Mouse (Mus musculus) heart, embryonic 15.5 days (tissue): ENCODE measurements at regions not wholly inside any gene's neighbourhood (a gene's known extent, or its start where the extent isn't known, plus 50 kb on each side); places are given as distances from the start of the nearest gene placed in this dataset.

Experiments used
- ATAC-seq: fragments of 200-750 bp; cut with Nextera tagmentation; replicated peaks from 2 replicates; pipeline ENCODE4 v1.8.0; 2017; ENCODE audit warnings: low read depth, moderate TSS enrichment; ENCODE audit not compliant: insufficient number of reproducible peaks, insufficient read depth, low FRiP score
- H3K27ac ChIP-seq: fragments of 300-500 bp; sonication (generic); 2 replicates; pipeline ENCODE4 v1.5.1; 2015; ENCODE audit warnings: mild to moderate bottlenecking, inconsistent platforms
- H3K27me3 ChIP-seq: fragments of 300-500 bp; sonication (generic); 2 replicates; pipeline ENCODE4 v1.6.1; 2015; ENCODE audit warnings: inconsistent platforms
- H3K36me3 ChIP-seq: fragments of 300-500 bp; sonication (generic); 2 replicates; pipeline ENCODE4 v1.6.1; 2015; ENCODE audit warnings: mild to moderate bottlenecking, inconsistent platforms
- H3K4me1 ChIP-seq: fragments of 300-500 bp; sonication (generic); replicated peaks from 2 replicates; pipeline ENCODE4 v1.6.1; 2015; ENCODE audit warnings: inconsistent platforms
- H3K4me2 ChIP-seq: fragments of 300-500 bp; sonication (generic); 2 replicates; pipeline ENCODE4 v1.6.1; 2015; ENCODE audit warnings: inconsistent platforms, mild to moderate bottlenecking, moderate library complexity
- H3K4me3 ChIP-seq: fragments of 300-500 bp; sonication (generic); 2 replicates; pipeline ENCODE4 v1.5.1; 2015; ENCODE audit warnings: mild to moderate bottlenecking, inconsistent platforms
- H3K9ac ChIP-seq: fragments of 300-500 bp; sonication (generic); 2 replicates; pipeline ENCODE4 v1.6.1; 2015; ENCODE audit warnings: mild to moderate bottlenecking, inconsistent platforms
- H3K9me3 ChIP-seq: fragments of 300-500 bp; sonication (generic); replicated peaks from 2 replicates; pipeline ENCODE4 v1.6.1; 2016; ENCODE audit warnings: inconsistent platforms
- WGBS: fragments of 180-500 bp; shearing (Covaris S2); methylation state at CpG from one replicate; pipeline ENCODE4 v1.1.7; 2015; ENCODE audit warnings: mixed read lengths; 5-methylcytosine and 5-hydroxymethylcytosine counted together

DNA sequence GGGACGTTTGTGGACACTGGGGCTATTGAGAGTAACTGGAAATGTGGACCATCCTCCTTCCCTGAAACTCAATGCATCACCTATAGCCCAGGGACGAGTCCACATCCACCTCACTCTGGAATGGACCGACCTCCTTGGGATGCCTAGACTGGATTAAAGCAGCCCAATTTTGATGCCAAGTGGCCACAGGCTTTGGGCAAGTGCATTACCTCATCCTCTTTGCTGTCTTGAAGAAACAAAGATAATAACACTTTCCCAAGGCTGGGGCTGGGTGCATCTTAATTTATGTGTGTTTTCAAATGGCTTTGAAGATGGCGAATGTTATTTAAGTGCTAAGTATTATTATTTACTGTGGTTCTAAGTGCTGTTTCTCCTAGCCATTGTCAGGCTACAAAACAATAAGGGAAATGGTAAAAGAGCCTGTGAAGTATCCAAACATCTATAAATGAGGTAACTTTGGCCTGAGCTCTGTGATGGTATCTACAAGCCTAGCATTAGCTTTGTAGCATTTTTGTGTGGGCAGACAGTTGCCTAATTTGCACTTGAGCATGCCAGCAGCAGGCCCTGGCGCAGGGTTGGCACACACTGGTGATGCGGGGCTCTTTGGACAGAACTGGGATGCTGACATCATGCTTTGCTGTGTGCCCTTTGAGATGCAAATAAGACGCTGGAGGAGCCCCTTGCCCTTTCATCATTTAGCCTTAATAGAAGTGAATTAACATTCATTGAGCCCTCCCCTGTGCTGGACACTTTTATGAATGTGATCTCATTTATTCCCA lies 1423.7 kb downstream of the Gsdmc2 start:
- Histone ChIP-seq H3K27ac (no peak overlapping the region), H3K4me1 (no peaks in the 10 kb centered on the region), H3K27me3 (no peaks in the 10 kb centered on the region), H3K9ac (no peak overlapping the region), H3K4me2 (no peak overlapping the region), H3K9me3 (no peaks in the 10 kb centered on the region), H3K4me3 (no peak overlapping the region), H3K36me3 (no peaks in the 10 kb centered on the region)
- no peak for ATAC-seq
- 89% methylated on average over 7 of the region's 7 CpGs for WGBS

GRCm38 (mm10) chr15:62416691-62417090 lies 1428.3 kb downstream of the Gsdmc2 start:
- H3K4me1 ChIP-seq: no peaks in the 10 kb centered on the region
- H3K9ac ChIP-seq: no peak overlapping the region
- H3K4me3 ChIP-seq: no peak overlapping the region
- no peaks in the 10 kb centered on the region for H3K27me3 ChIP-seq
- no peaks in the 10 kb centered on the region for H3K36me3 ChIP-seq
- no peaks in the 10 kb centered on the region for H3K9me3 ChIP-seq
- no peak overlapping the region for H3K4me2 ChIP-seq
- no peak overlapping the region for H3K27ac ChIP-seq
- no peak for ATAC-seq

DNA sequence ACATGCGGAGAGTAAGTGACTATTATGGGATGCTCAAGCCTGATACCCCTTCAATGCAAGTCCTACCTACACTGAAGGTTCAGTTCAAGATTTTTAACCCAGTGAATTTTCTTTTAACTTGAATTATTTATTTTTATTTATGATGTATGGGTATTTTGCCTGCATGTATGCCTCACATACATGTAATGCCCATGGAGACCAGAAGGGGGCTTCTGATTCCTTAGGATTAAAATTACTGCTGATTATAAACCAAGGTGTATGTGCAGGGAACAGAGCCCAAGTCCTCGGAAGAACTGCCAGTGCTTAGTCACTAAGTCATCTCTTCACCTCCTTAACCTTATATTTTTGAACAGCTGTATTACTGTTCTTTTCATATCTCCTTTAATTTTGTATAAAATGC lies 1431.3 kb downstream of the Gsdmc2 start:
- Histone ChIP-seq H3K9me3 (no peaks in the 10 kb centered on the region), H3K27ac (no peak overlapping the region), H3K4me3 (no peak overlapping the region), H3K36me3 (no peaks in the 10 kb centered on the region), H3K9ac (no peak overlapping the region), H3K4me1 (no peaks in the 10 kb centered on the region), H3K4me2 (no peak overlapping the region), H3K27me3 (no peaks in the 10 kb centered on the region)
- 91% methylated on average over 2 of the region's 2 CpGs for WGBS
- ATAC-seq: no peak

DNA sequence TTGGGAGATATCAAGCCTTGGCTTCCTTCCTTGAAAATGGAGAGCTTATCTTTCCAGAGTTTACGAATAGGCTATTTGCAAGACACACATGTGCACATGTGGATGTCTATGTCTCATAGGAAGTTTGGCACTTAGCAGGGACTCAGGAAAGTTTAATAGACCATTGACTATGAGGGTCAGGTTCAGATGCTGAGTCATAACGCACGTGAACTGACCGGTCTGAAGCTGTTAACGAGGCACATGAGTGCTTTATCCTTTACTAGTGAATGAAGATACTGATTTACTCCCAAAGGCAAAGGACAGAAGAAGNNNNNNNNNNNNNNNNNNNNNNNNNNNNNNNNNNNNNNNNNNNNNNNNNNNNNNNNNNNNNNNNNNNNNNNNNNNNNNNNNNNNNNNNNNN lies 1442.8 kb downstream of the Gsdmc2 start:
- no peaks in the 10 kb centered on the region for H3K27me3 ChIP-seq
- H3K4me2 ChIP-seq: no peak overlapping the region
- no peak overlapping the region for H3K27ac ChIP-seq
- 77% methylated on average over 5 of the region's 5 CpGs for WGBS
- H3K9ac ChIP-seq: no peak overlapping the region
- ATAC-seq: no peak
- no peak overlapping the region for H3K4me3 ChIP-seq
- H3K36me3 ChIP-seq: no peaks in the 10 kb centered on the region
- no peaks in the 10 kb centered on the region for H3K9me3 ChIP-seq
- H3K4me1 ChIP-seq: no peaks in the 10 kb centered on the region

DNA sequence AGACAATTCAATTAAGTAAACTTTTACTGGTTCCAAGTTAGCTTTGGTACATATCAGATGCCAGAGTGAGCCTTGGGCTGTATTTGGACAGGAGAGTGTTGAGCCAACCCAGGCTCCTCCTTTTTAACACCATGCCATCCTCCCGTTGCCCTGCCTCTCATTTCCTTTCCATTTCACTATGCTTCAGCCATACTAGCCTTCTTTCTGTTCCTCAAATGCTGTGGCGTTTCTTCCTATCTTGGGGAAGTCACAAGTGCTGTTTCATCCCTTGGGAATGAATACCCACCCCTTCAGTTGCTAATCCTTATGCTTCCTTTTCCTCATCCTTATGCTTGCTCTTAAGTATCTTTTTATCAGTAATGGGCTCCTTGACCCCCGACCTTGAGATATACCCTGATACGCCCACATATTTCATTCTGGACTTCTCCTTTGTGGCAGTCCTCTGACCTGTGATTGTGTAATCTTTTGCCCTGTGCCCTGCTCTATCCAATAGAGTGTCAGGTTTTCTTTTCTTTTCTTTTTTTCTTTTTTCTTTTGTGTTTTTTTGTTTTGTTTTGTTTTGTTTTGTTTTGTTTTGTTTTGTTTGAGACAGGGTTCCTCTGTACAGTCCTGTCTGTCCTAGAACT lies 1443.9 kb downstream of the Gsdmc2 start:
- H3K9ac ChIP-seq: no peak overlapping the region
- H3K4me3 ChIP-seq: no peak overlapping the region
- no peak overlapping the region for H3K27ac ChIP-seq
- WGBS: 62% methylated on average over 4 of the region's 4 CpGs
- H3K27me3 ChIP-seq: no peaks in the 10 kb centered on the region
- no peaks in the 10 kb centered on the region for H3K4me1 ChIP-seq
- no peak overlapping the region for H3K4me2 ChIP-seq
- no peaks in the 10 kb centered on the region for H3K9me3 ChIP-seq
- ATAC-seq: no peak
- no peaks in the 10 kb centered on the region for H3K36me3 ChIP-seq

DNA sequence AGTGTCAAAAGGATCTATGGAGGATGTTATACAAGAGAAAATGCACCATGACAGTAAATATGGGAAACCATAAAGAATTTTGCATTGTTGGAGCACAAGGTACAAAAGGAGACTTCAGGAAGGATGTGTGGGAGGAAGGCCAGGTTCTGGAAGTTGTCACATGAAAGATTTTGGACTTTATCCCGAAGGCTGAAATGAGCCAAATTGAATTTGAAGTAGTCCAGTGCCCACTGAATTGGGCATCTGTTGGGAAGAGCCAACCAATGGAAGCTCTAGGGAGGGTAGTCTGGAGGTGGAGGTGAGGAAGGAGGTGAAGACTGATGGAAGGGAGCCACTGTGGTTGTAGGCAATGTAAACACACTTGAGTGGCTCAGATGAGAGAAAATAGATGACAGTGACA lies 1445.6 kb downstream of the Gsdmc2 start:
- H3K27me3 ChIP-seq: no peaks in the 10 kb centered on the region
- WGBS: 48% methylated on average over 1 of the region's 1 CpGs
- no peak overlapping the region for H3K4me2 ChIP-seq

DNA sequence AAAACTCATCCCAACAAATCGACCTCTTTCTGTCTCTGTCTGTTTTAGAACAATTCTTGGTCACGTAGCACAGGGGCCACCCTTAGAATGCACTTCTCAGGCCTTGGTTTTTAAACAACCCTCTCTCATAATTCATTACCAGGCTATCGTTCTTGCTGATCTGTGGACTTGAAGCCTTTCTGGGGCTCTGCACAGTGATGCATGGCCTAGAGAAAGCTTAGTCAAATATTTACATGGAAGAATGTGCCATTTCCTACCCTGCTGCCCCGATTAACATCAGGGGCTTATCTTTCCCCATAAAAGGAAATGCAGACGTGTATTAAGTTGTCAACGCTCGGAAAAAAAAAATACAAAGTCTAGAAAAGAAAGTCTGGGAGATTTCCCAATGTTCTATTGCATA lies 1448.0 kb downstream of the Gsdmc2 start:
- WGBS: 60% methylated on average over 7 of the region's 7 CpGs
- H3K4me3 ChIP-seq: no peak overlapping the region
- H3K9ac ChIP-seq: no peak overlapping the region
- no peak overlapping the region for H3K4me2 ChIP-seq
- ATAC-seq: no peak
- H3K27ac ChIP-seq: no peak overlapping the region
- H3K9me3 ChIP-seq: no peaks in the 10 kb centered on the region
- H3K36me3 ChIP-seq: no peaks in the 10 kb centered on the region
- no peaks in the 10 kb centered on the region for H3K27me3 ChIP-seq
- H3K4me1 ChIP-seq: no peaks in the 10 kb centered on the region

More for the DNA sequence above, 1445.6 kb downstream of the Gsdmc2 start:
- Histone ChIP-seq H3K27ac (no peak overlapping the region), H3K4me3 (no peak overlapping the region), H3K36me3 (no peaks in the 10 kb centered on the region), H3K9me3 (no peaks in the 10 kb centered on the region), H3K9ac (no peak overlapping the region), H3K4me1 (no peaks in the 10 kb centered on the region)
- no peak for ATAC-seq

DNA sequence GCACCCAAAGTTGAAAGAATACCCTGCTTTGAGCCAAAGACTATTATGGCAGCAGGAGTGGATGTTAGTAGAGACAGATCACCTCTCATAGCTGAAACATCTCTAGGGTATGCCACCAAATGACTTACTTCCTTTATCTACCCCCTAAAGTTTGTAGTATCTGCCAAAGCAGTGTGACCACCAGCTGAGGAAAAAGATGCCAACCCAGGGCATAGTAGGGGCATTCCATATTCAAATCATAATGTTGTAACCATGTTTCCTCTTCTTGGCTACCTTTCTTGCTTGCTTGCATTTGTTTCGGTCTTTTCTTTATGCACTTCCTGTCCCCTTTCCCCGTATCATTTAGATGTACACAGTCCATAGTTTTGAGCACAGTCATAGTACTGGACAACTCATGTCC lies 1449.6 kb downstream of the Gsdmc2 start:
- Histone ChIP-seq H3K27me3 (no peaks in the 10 kb centered on the region), H3K36me3 (no peaks in the 10 kb centered on the region), H3K9me3 (no peaks in the 10 kb centered on the region), H3K4me1 (no peaks in the 10 kb centered on the region), H3K27ac (no peak overlapping the region), H3K9ac (no peak overlapping the region), H3K4me2 (no peak overlapping the region), H3K4me3 (no peak overlapping the region)
- no peak for ATAC-seq
- 83% methylated on average over 2 of the region's 2 CpGs for WGBS

GRCm38 (mm10) chr15:62393416-62393815 lies 1451.6 kb downstream of the Gsdmc2 start:
- no peaks in the 10 kb centered on the region for H3K36me3 ChIP-seq
- no peak for ATAC-seq
- WGBS: 85% methylated on average over 3 of the region's 3 CpGs

GRCm38 (mm10) chr15:62392839-62393238 lies 1452.1 kb downstream of the Gsdmc2 start:
- no peaks in the 10 kb centered on the region for H3K4me1 ChIP-seq
- no peak for ATAC-seq
- no peaks in the 10 kb centered on the region for H3K9me3 ChIP-seq
- H3K27me3 ChIP-seq: no peaks in the 10 kb centered on the region
- no peak overlapping the region for H3K4me3 ChIP-seq
- no peak overlapping the region for H3K4me2 ChIP-seq
- H3K27ac ChIP-seq: no peak overlapping the region
- no peaks in the 10 kb centered on the region for H3K36me3 ChIP-seq
- H3K9ac ChIP-seq: no peak overlapping the region
- WGBS: 24% methylated on average over 1 of the region's 1 CpGs

More at GRCm38 (mm10) chr15:62393416-62393815, 1451.6 kb downstream of the Gsdmc2 start:
- no peaks in the 10 kb centered on the region for H3K4me1 ChIP-seq
- no peaks in the 10 kb centered on the region for H3K27me3 ChIP-seq
- no peak overlapping the region for H3K4me3 ChIP-seq
- no peak overlapping the region for H3K9ac ChIP-seq
- H3K9me3 ChIP-seq: no peaks in the 10 kb centered on the region
- H3K27ac ChIP-seq: no peak overlapping the region
- H3K4me2 ChIP-seq: no peak overlapping the region

DNA sequence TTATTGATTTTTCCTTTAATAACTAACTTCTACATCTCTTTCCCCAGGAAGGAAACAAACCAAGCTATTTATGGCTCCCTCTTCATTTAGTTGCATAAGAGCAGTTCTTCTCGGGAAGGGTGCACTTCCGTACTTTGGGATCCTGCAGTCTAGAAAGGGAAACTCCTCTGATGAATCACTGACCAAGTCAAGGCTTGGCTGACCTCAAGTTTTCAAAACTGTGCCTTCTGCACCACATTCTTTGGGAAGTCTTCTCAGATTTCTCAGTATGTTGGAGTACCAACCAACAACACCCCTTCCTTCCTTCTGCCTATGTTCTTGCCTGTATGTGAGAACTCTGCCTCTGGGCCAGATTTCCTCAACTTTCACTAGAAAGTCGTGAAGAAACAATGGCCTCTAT lies 1452.6 kb downstream of the Gsdmc2 start:
- 54% methylated on average over 3 of the region's 3 CpGs for WGBS
- H3K27ac ChIP-seq: no peak overlapping the region
- no peaks in the 10 kb centered on the region for H3K9me3 ChIP-seq
- no peaks in the 10 kb centered on the region for H3K4me1 ChIP-seq
- ATAC-seq: no peak
- no peaks in the 10 kb centered on the region for H3K36me3 ChIP-seq
- H3K9ac ChIP-seq: no peak overlapping the region
- no peaks in the 10 kb centered on the region for H3K27me3 ChIP-seq
- no peak overlapping the region for H3K4me3 ChIP-seq
- H3K4me2 ChIP-seq: no peak overlapping the region
